Mouse (Mus musculus) heart, embryonic 11.5 days (tissue): Measurements from ENCODE around the gene 4930451I11Rik. TPM values are rescaled to one million over a fixed set of nuclear protein-coding genes. Genes with fewer than 3 reads are reported as not detected.

Source experiments
- ATAC-seq: fragments of 200-750 bp; cut with Nextera tagmentation; replicated peaks from 2 replicates; pipeline ENCODE4 v1.8.0; 2017; ENCODE audit warnings: moderate library complexity; ENCODE audit not compliant: insufficient number of reproducible peaks, low FRiP score, low TSS enrichment
- H3K27ac ChIP-seq: fragments of 300-500 bp; sonication (generic); 2 replicates; pipeline ENCODE4 v1.5.1; 2014; ENCODE audit warnings: mild to moderate bottlenecking, low read depth, low read length
- H3K27me3 ChIP-seq: fragments of 300-500 bp; sonication (generic); 2 replicates; pipeline ENCODE4 v1.6.1; 2014; ENCODE audit warnings: mild to moderate bottlenecking, low read length, mixed read lengths; ENCODE audit not compliant: control insufficient read depth, insufficient read depth
- H3K36me3 ChIP-seq: fragments of 300-500 bp; sonication (generic); 2 replicates; pipeline ENCODE4 v1.6.1; 2014; ENCODE audit warnings: mild to moderate bottlenecking, low read length, moderate library complexity, mixed read lengths; ENCODE audit not compliant: control insufficient read depth, insufficient read depth
- H3K4me1 ChIP-seq: fragments of 300-500 bp; sonication (generic); 2 replicates; pipeline ENCODE4 v1.6.1; 2014; ENCODE audit warnings: low read length; ENCODE audit not compliant: control insufficient read depth, insufficient read depth
- H3K4me2 ChIP-seq: fragments of 300-500 bp; sonication (generic); 2 replicates; pipeline ENCODE4 v1.6.1; 2014; ENCODE audit warnings: mild to moderate bottlenecking, moderate library complexity
- H3K4me3 ChIP-seq: fragments of 300-500 bp; sonication (generic); 2 replicates; pipeline ENCODE4 v1.5.1; 2014; ENCODE audit warnings: low read depth, low read length
- H3K9ac ChIP-seq: fragments of 300-500 bp; sonication (generic); 2 replicates; pipeline ENCODE4 v1.6.1; 2014; ENCODE audit warnings: mild to moderate bottlenecking, low read depth, low read length, moderate library complexity
- H3K9me3 ChIP-seq: fragments of 300-500 bp; sonication (generic); replicated peaks from 2 replicates; pipeline ENCODE4 v1.6.1; 2016; ENCODE audit warnings: low read length; ENCODE audit not compliant: control insufficient read depth
- WGBS: fragments of 180-500 bp; shearing (Covaris S2); extraction: QIAGEN DNeasy Blood & Tissue Kit; methylation state at CpG from one replicate; pipeline ENCODE4 v1.1.7; 2014; ENCODE audit not compliant: insufficient replicate concordance; 5-methylcytosine and 5-hydroxymethylcytosine counted together
- polyA plus RNA-seq: library from polyadenylated mRNA; unstranded; fragments of >200 nt; fragmentation: Nextera tagmentation; extraction: Ambion mirVana; gene quantifications from 2 replicates; pipeline ENCODE4 v1.2.1, GENCODE M21; 2014

The 4930451I11Rik gene
- polyA plus RNA-seq, 1 experiment from 2014 or later: not detected

DNA sequence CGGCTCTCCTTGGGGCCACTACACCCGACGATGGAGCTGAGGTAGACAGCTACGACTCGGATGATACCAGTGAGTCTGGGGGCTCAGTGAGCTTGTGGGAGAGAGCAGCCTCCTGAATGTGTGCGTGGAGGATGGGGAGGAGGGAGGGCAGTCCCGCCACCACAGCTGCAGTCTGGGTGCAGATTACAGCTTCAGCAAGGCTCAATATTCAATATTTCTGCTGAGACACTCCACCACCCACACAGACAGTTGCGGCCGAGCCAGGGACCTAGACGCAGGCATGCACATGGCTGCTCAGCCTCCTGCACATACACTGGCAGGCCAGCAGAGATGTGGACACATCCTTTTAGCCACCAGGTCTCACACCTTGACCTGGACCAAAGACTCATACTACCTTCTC, 17.4 kb upstream of the 4930451I11Rik start:
- ATAC-seq: no peak
- no peak overlapping the region for H3K4me3 ChIP-seq
- 27% methylated on average over 10 of the region's 10 CpGs for WGBS

GRCm38 (mm10) chr7:126847421-126848398, 16.3 kb upstream of the 4930451I11Rik start:
- 1% methylated on average over 65 of the region's 74 CpGs for WGBS
- Histone ChIP-seq H3K27me3 (peaks cover 40% of the 10 kb centered on the region), H3K4me2 (peak overlapping the region; percentile 96), H3K9ac (peak overlapping the region; percentile 62; the same call in 1 of the 2 replicates), H3K36me3 (peaks cover 7% of the 10 kb centered on the region), H3K27ac (no peak overlapping the region), H3K4me1 (peaks cover 6% of the 10 kb centered on the region; the same call in 1 of the 2 replicates), H3K4me3 (peak overlapping the region; percentile 54), H3K9me3 (no peaks in the 10 kb centered on the region)
- ATAC-seq: no peak

More for the DNA sequence above, 17.4 kb upstream of the 4930451I11Rik start:
- Histone ChIP-seq H3K36me3 (peaks cover 7% of the 10 kb centered on the region), H3K9me3 (no peaks in the 10 kb centered on the region), H3K9ac (no peak overlapping the region), H3K27ac (no peak overlapping the region), H3K4me1 (peaks cover 6% of the 10 kb centered on the region; the same call in 1 of the 2 replicates), H3K27me3 (peaks cover 40% of the 10 kb centered on the region), H3K4me2 (peak overlapping the region; percentile 11; the same call in 1 of the 2 replicates)

DNA sequence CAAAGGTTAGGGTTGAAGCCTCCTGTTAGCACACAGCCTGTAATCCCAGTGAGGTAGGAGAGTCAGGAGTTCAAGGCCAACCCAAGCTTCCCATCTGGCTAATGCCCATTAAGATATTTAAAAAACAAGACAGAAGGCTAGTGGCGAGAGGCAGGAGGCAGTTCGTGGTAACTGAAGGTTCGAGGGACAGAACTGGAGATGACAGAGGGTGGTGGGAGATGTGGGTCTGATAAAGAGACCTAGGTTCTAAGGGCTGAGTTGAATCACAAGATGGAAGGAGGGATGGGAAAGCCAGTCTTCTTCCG, 15.6 kb upstream of the 4930451I11Rik start, which contains the start of gene Doc2a:
Gene Doc2a, plus strand, starts transcription at position 301 of the 305 bp plus-strand sequence.
- peaks cover 6% of the 10 kb centered on the region; the same call in 1 of the 2 replicates for H3K4me1 ChIP-seq
- H3K4me2 ChIP-seq: peak within 1 kb of the TSS; percentile 96
- peak within 1 kb of the TSS; percentile 54 for H3K4me3 ChIP-seq
- peaks cover 40% of the 10 kb centered on the region for H3K27me3 ChIP-seq
- H3K9me3 ChIP-seq: no peaks in the 10 kb centered on the region
- 25% methylated on average over 4 of the region's 4 CpGs for WGBS
- no peak for ATAC-seq
- no peak within 1 kb of the TSS for H3K27ac ChIP-seq
- H3K9ac ChIP-seq: peak within 1 kb of the TSS; percentile 62; the same call in 1 of the 2 replicates
- H3K36me3 ChIP-seq: peaks cover 4% of the 10 kb centered on the region

GRCm38 (mm10) chr7:126845516-126845915, 14.1 kb upstream of the 4930451I11Rik start:
- no peak overlapping the region for H3K4me2 ChIP-seq
- H3K9me3 ChIP-seq: no peaks in the 10 kb centered on the region
- no peak overlapping the region for H3K4me3 ChIP-seq
- no peak for ATAC-seq
- H3K36me3 ChIP-seq: no peaks in the 10 kb centered on the region
- 87% methylated on average over 2 of the region's 2 CpGs for WGBS
- peaks cover 6% of the 10 kb centered on the region; the same call in 1 of the 2 replicates for H3K4me1 ChIP-seq
- H3K27ac ChIP-seq: no peak overlapping the region
- H3K9ac ChIP-seq: no peak overlapping the region
- peaks cover 40% of the 10 kb centered on the region for H3K27me3 ChIP-seq

GRCm38 (mm10) chr7:126843276-126843675, 11.8 kb upstream of the 4930451I11Rik start:
- H3K9me3 ChIP-seq: no peaks in the 10 kb centered on the region
- 63% methylated on average over 9 of the region's 9 CpGs for WGBS
- H3K27ac ChIP-seq: no peak overlapping the region
- H3K27me3 ChIP-seq: peaks cover 21% of the 10 kb centered on the region
- peaks cover 2% of the 10 kb centered on the region; the same call in 1 of the 2 replicates for H3K4me1 ChIP-seq
- H3K4me2 ChIP-seq: no peak overlapping the region
- ATAC-seq: no peak
- H3K9ac ChIP-seq: no peak overlapping the region
- no peak overlapping the region for H3K4me3 ChIP-seq
- H3K36me3 ChIP-seq: no peaks in the 10 kb centered on the region

DNA sequence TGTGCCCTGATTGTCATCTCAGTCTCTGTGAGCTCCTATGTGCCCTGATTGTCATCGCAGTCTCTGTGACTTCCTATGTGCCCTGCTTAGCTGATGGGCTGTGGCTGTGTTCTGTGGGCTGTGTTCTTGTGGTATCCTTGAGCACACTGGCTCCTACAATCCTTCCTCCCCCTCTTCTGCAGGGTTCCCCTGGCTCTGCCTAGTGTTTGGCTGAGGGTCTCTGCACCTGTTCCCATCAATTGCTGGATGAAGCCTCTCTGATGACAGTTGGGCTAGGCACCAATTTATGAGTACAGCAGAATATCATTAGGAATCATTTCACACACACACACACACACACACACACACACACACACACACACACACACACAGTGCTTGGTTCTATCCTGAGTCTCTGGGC, 1.9 kb upstream of the 4930451I11Rik start:
- H3K4me3 ChIP-seq: no peak overlapping the region
- peaks cover 5% of the 10 kb centered on the region for H3K4me1 ChIP-seq
- H3K9ac ChIP-seq: no peak overlapping the region
- WGBS: 91% methylated on average over 1 of the region's 1 CpGs
- H3K4me2 ChIP-seq: no peak overlapping the region
- H3K9me3 ChIP-seq: no peaks in the 10 kb centered on the region
- ATAC-seq: no peak
- peaks cover 24% of the 10 kb centered on the region for H3K27me3 ChIP-seq
- no peaks in the 10 kb centered on the region for H3K36me3 ChIP-seq
- no peak overlapping the region for H3K27ac ChIP-seq

GRCm38 (mm10) chr7:126832036-126832598, 678 bp upstream of the 4930451I11Rik start:
- H3K36me3 ChIP-seq: no peaks in the 10 kb centered on the region
- peaks cover 25% of the 10 kb centered on the region for H3K27me3 ChIP-seq
- ATAC-seq: peak; percentile 76
- no peak overlapping the region for H3K9ac ChIP-seq
- H3K4me1 ChIP-seq: peaks cover 5% of the 10 kb centered on the region
- WGBS: under 1% methylated on average over 21 of the region's 21 CpGs
- H3K27ac ChIP-seq: 0 out of 2 replicates have a peak overlapping the region, but pooled peaks have one; percentile 22
- H3K4me3 ChIP-seq: peak overlapping the region; percentile 29
- H3K9me3 ChIP-seq: no peaks in the 10 kb centered on the region
- H3K4me2 ChIP-seq: peak overlapping the region; percentile 71

DNA sequence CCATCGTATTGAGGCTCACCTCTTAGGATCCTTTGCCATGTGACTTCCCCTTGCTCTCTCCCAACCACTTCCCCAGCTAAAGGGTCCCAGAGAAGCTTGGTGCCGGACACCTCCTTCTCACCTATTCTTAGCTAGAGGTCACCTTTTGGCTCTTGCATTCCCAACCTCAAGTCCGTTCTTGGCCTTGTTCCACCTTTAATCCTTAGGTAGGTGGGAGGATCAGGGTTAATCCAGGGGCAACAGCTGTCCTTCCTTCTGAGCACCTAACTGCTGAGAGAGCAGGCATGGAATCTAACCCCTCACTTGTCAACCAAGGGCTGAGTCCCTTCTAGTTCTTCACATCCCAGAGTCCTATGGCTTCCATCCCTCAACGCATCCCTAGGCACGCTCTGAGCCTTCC, 5.5 kb downstream of the 4930451I11Rik start:
- no peak overlapping the region for H3K4me3 ChIP-seq
- ATAC-seq: no peak
- H3K36me3 ChIP-seq: no peaks in the 10 kb centered on the region
- H3K4me1 ChIP-seq: peaks cover 6% of the 10 kb centered on the region
- H3K9me3 ChIP-seq: no peaks in the 10 kb centered on the region
- no peak overlapping the region for H3K4me2 ChIP-seq
- no peak overlapping the region for H3K27ac ChIP-seq
- no peak overlapping the region for H3K9ac ChIP-seq
- WGBS: 42% methylated on average over 5 of the region's 5 CpGs
- H3K27me3 ChIP-seq: peaks cover 66% of the 10 kb centered on the region
